Mouse (Mus musculus): ENCODE data around the gene Ncdn. TPM values are rescaled to one million over a fixed set of nuclear protein-coding genes. Genes with fewer than 3 reads are reported as not detected.

The Ncdn gene
- polyA plus RNA-seq (2015; fragmentation: Nextera tagmentation; extraction: Ambion mirVana), result 31.6 and 33.4 TPM in 2 replicates

GRCm38 (mm10) chr4:126753268-126754230 lies at the start of gene Ncdn, which contains the start of gene AU040320:
Ncdn (minus strand) TSS chr4:126753438.
AU040320 (plus strand) TSS chr4:126753544.
- under 1% methylated on average over 66 of the region's 71 CpGs for WGBS
- Histone ChIP-seq H3K4me2 (replicated peaks) (peak within 1 kb of the TSS; percentile 98), H3K9ac (peak within 1 kb of the TSS; percentile 82), H3K27ac (replicated peaks) (peak within 1 kb of the TSS; percentile 98), H3K4me1 (peaks cover 51% of the 10 kb centered on the region), H3K4me3 (replicated peaks) (peak within 1 kb of the TSS; percentile 91), H3K9me3 (replicated peaks) (no peaks in the 10 kb centered on the region), H3K36me3 (peaks cover 27% of the 10 kb centered on the region), H3K27me3 (no peaks in the 10 kb centered on the region)
- peak; percentile 99 for ATAC-seq (ENCODE audit: insufficient number of reproducible peaks, low FRiP score, low TSS enrichment, low read depth)

- Histone ChIP-seq H3K27me3 (no peaks in the 10 kb centered on the region), H3K36me3 (no peaks in the 10 kb centered on the region), H3K4me1 (0 out of 2 replicates have a peak, but pooled peaks cover 6% of the 10 kb centered on the region), H3K9ac (no peak overlapping the region), H3K27ac (replicated peaks) (no peak overlapping the region), H3K4me3 (replicated peaks) (no peak overlapping the region), H3K9me3 (replicated peaks) (no peaks in the 10 kb centered on the region), H3K4me2 (replicated peaks) (no peak overlapping the region)
- WGBS, result 92% methylated on average over 8 of the region's 8 CpGs
- ATAC-seq (ENCODE audit: insufficient number of reproducible peaks, low FRiP score, low TSS enrichment, low read depth), result no peak
These were observed 48.9 kb upstream of the Ncdn start for GRCm38 (mm10) chr4:126802174-126802573.

GRCm38 (mm10) chr4:126792341-126793102 lies 39.3 kb upstream of the Ncdn start:
- Histone ChIP-seq H3K9me3 (replicated peaks) (no peaks in the 10 kb centered on the region), H3K27me3 (no peaks in the 10 kb centered on the region), H3K9ac (no peak overlapping the region), H3K27ac (replicated peaks) (no peak overlapping the region), H3K4me3 (replicated peaks) (no peak overlapping the region), H3K4me1 (no peaks in the 10 kb centered on the region), H3K4me2 (replicated peaks) (no peak overlapping the region), H3K36me3 (peaks cover 33% of the 10 kb centered on the region)
- 90% methylated on average over 7 of the region's 7 CpGs for WGBS
- no peak for ATAC-seq (ENCODE audit: insufficient number of reproducible peaks, low FRiP score, low TSS enrichment, low read depth)

- no peaks in the 10 kb centered on the region for H3K27me3 ChIP-seq
- no peak overlapping the region for H3K4me2 ChIP-seq (replicated peaks)
- no peaks in the 10 kb centered on the region; the same call in 1 of the 2 replicates for H3K36me3 ChIP-seq
- H3K4me3 ChIP-seq (replicated peaks), result no peak overlapping the region
- no peaks in the 10 kb centered on the region for H3K9me3 ChIP-seq (replicated peaks)
- H3K27ac ChIP-seq (replicated peaks), result no peak overlapping the region
- no peak for ATAC-seq (ENCODE audit: insufficient number of reproducible peaks, low FRiP score, low TSS enrichment, low read depth)
- WGBS, result 42% methylated on average over 8 of the region's 8 CpGs
- peaks cover 34% of the 10 kb centered on the region for H3K4me1 ChIP-seq
- no peak overlapping the region for H3K9ac ChIP-seq
These were observed 29.8 kb upstream of the Ncdn start for GRCm38 (mm10) chr4:126782996-126783395.

GRCm38 (mm10) chr4:126782512-126782911 lies 29.3 kb upstream of the Ncdn start:
- Histone ChIP-seq H3K9me3 (replicated peaks) (no peaks in the 10 kb centered on the region), H3K4me1 (peaks cover 34% of the 10 kb centered on the region), H3K36me3 (no peaks in the 10 kb centered on the region), H3K27me3 (no peaks in the 10 kb centered on the region), H3K9ac (no peak overlapping the region), H3K4me2 (replicated peaks) (no peak overlapping the region), H3K27ac (replicated peaks) (no peak overlapping the region), H3K4me3 (replicated peaks) (no peak overlapping the region)
- WGBS, result 53% methylated on average over 8 of the region's 8 CpGs
- ATAC-seq (ENCODE audit: insufficient number of reproducible peaks, low FRiP score, low TSS enrichment, low read depth), result no peak

- Histone ChIP-seq H3K27me3 (no peaks in the 10 kb centered on the region), H3K9me3 (replicated peaks) (no peaks in the 10 kb centered on the region), H3K4me2 (replicated peaks) (no peak overlapping the region), H3K27ac (replicated peaks) (no peak overlapping the region), H3K36me3 (no peaks in the 10 kb centered on the region), H3K9ac (no peak overlapping the region), H3K4me3 (replicated peaks) (no peak overlapping the region), H3K4me1 (peaks cover 34% of the 10 kb centered on the region)
- WGBS, result 69% methylated on average over 3 of the region's 3 CpGs
- ATAC-seq (ENCODE audit: insufficient number of reproducible peaks, low FRiP score, low TSS enrichment, low read depth), result no peak
These were observed 28.6 kb upstream of the Ncdn start for GRCm38 (mm10) chr4:126781871-126782270.

GRCm38 (mm10) chr4:126779826-126780775 lies 26.9 kb upstream of the Ncdn start:
- Histone ChIP-seq H3K9ac (no peak overlapping the region), H3K4me3 (replicated peaks) (no peak overlapping the region), H3K27me3 (no peaks in the 10 kb centered on the region), H3K4me1 (peaks cover 34% of the 10 kb centered on the region), H3K27ac (replicated peaks) (no peak overlapping the region), H3K9me3 (replicated peaks) (no peaks in the 10 kb centered on the region), H3K4me2 (replicated peaks) (no peak overlapping the region), H3K36me3 (no peaks in the 10 kb centered on the region)
- no peak for ATAC-seq (ENCODE audit: insufficient number of reproducible peaks, low FRiP score, low TSS enrichment, low read depth)
- 65% methylated on average over 12 of the region's 12 CpGs for WGBS

- Histone ChIP-seq H3K4me1 (peaks cover 34% of the 10 kb centered on the region), H3K27me3 (no peaks in the 10 kb centered on the region), H3K4me3 (replicated peaks) (no peak overlapping the region), H3K36me3 (no peaks in the 10 kb centered on the region), H3K4me2 (replicated peaks) (no peak overlapping the region), H3K9me3 (replicated peaks) (no peaks in the 10 kb centered on the region), H3K27ac (replicated peaks) (0 out of 2 replicates have a peak overlapping the region, but pooled peaks have one; percentile 34), H3K9ac (no peak overlapping the region)
- WGBS, result 31% methylated on average over 8 of the region's 8 CpGs
- no peak for ATAC-seq (ENCODE audit: insufficient number of reproducible peaks, low FRiP score, low TSS enrichment, low read depth)
These were observed 25.9 kb upstream of the Ncdn start for GRCm38 (mm10) chr4:126779148-126779581.

- no peak overlapping the region for H3K9ac ChIP-seq
- 74% methylated on average over 1 of the region's 1 CpGs for WGBS
- H3K9me3 ChIP-seq (replicated peaks), result no peaks in the 10 kb centered on the region
- H3K27me3 ChIP-seq, result no peaks in the 10 kb centered on the region
- H3K27ac ChIP-seq (replicated peaks), result no peak overlapping the region
- peaks cover 13% of the 10 kb centered on the region for H3K4me1 ChIP-seq
- no peak overlapping the region for H3K4me2 ChIP-seq (replicated peaks)
- no peak overlapping the region for H3K4me3 ChIP-seq (replicated peaks)
- peaks cover 3% of the 10 kb centered on the region; the same call in 1 of the 2 replicates for H3K36me3 ChIP-seq
- ATAC-seq (ENCODE audit: insufficient number of reproducible peaks, low FRiP score, low TSS enrichment, low read depth), result no peak
These were observed 21.9 kb upstream of the Ncdn start for GRCm38 (mm10) chr4:126775182-126775581.

GRCm38 (mm10) chr4:126773871-126774270 lies 20.6 kb upstream of the Ncdn start:
- H3K36me3 ChIP-seq, result peaks cover 3% of the 10 kb centered on the region; the same call in 1 of the 2 replicates
- 89% methylated on average over 6 of the region's 6 CpGs for WGBS
- no peak overlapping the region for H3K4me3 ChIP-seq (replicated peaks)
- H3K4me2 ChIP-seq (replicated peaks), result no peak overlapping the region
- no peak overlapping the region for H3K9ac ChIP-seq
- peaks cover 4% of the 10 kb centered on the region; the same call in 1 of the 2 replicates for H3K4me1 ChIP-seq
- no peaks in the 10 kb centered on the region for H3K27me3 ChIP-seq
- H3K9me3 ChIP-seq (replicated peaks), result no peaks in the 10 kb centered on the region
- no peak overlapping the region for H3K27ac ChIP-seq (replicated peaks)
- ATAC-seq (ENCODE audit: insufficient number of reproducible peaks, low FRiP score, low TSS enrichment, low read depth), result no peak
